Mouse (Mus musculus) adrenal gland, postnatal 4 days (tissue): ENCODE measurements around the gene Alcam. TPM values are rescaled to one million over a fixed set of nuclear protein-coding genes. Genes with fewer than 3 reads are reported as not detected.
A peak's percentile ranks its signal among the peaks of the same experiment; 100 is the strongest.

Experiments
- DNase-seq, 2 experiments: peaks; one replicate each; pipeline ENCODE4 v3.0.0; 2021 to 2022; ENCODE audit warnings: low spot score in 2 of 2, mixed read lengths in 2 of 2
- total RNA-seq, 2 experiments: library from RNA; stranded (reverse); gene quantifications; 2 replicates each; pipeline ENCODE4 v1.2.3; 2021

Gene Alcam
- total RNA-seq, 2 experiments from 2014 or later, result 103 to 129 TPM

GRCm38 (mm10) chr16:52378811-52379597 is 74.9 kb downstream of the Alcam start:
- no peak for DNase-seq

DNA sequence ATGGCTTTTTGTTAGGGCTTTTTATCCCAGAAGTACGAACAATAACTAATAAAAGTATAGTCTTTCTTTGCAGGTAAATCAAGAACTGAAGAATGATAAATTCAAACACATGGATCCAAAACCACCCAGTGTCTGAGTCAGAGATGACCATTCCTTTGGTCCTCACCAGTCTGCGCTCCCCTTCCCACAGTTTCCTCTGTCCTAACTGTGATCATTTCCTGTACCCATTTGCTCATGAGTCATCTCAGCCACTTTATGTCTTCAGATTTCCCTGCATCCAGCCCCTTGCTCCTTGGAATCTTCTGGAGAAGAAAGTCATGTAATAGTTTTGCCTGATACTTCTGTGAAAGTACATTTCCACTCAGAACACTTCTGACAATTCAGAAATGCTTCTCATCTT is 77.0 kb downstream of the Alcam start:
- DNase-seq, result no peak

DNA sequence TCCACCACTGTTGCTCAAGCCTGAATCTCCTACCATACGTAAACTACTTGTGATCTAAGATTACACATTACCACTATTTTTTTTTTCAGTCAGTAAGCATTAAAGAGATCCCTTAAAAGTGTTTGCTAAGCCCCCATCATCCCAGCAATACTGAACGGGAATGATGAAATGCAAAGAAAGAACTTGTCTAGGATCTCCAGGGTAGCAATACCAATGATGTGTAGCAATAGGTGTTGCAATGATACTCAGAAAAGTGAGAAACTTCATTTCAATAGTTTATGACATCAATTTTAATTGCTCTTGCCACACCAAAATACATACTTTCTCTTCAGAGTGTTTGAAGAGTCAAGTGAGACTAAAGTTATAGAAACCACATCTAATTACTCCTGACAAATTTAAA is 81.9 kb downstream of the Alcam start:
- DNase-seq, result no peak

DNA sequence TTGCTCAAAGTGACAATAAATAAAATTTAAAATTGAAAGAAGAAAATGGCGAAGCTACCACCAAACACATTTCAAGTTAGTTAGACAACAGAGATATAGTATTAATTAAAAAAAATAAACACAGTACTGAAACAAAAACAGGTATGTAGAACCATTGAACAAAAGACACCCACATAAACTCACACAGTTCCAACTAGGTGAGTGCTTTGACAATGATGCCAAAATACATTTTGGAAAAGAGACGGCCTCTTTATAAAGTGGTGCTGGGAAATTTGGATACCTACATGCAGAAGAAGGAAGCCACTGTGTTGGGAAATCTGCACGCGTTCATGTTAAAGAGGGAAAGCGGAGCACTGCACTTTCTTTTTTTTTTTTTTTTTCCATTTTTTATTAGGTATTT is 85.4 kb downstream of the Alcam start:
- no peak for DNase-seq

GRCm38 (mm10) chr16:52366915-52367314 is 87.0 kb downstream of the Alcam start:
- no peak for DNase-seq

DNA sequence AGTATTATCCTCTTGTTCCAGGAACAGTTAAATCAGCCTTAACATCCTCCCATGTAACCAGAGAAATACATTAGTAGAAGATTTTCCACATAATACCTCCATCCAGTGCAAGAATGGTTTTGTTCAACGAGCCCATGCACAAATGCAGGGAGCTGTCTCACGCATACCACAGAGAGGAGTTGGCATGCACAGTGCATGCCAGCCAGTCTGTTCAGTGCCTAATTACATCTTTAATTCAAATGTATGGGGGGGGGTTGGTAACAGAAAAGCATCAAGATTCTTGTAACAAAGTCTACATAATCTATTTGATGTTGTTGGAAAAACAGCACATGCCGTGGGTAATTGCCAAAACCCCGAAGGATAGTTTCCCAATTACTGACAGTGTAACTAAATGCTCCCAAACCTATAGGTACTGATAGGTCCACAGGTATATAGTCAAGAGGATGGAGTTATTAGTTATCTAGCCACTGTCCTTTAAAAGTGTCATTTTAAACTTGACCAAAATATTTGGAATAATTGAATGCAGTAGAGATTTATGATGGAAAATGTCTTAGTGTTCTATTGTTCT is 89.8 kb downstream of the Alcam start:
- no peak for DNase-seq

DNA sequence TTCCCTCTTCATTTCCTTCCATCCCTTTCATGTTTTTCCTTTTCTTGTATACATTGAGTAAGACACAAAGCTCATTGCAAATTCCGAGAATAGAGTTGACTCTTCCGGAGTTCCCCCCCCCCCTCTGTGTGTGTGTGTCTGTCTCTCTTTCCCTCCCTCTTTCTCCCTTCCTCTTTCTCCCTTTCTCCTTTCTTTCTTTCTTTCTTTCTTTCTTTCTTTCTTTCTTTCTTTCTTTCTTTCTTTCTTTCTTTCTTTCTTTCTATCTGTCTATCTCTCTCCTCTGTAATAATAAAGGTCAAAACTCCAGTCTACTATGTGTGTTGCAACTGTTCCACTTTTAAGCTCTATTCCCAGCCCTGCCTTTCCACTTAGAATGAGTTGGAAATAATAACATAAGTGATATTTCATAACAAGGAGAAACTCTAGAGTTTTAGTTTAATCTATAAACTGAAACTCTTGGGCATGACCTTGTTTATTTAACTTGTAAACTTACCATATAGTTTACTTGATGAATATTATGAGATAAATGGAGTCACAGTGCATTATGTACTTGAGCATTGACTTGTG is 110.3 kb downstream of the Alcam start:
- no peak for DNase-seq

DNA sequence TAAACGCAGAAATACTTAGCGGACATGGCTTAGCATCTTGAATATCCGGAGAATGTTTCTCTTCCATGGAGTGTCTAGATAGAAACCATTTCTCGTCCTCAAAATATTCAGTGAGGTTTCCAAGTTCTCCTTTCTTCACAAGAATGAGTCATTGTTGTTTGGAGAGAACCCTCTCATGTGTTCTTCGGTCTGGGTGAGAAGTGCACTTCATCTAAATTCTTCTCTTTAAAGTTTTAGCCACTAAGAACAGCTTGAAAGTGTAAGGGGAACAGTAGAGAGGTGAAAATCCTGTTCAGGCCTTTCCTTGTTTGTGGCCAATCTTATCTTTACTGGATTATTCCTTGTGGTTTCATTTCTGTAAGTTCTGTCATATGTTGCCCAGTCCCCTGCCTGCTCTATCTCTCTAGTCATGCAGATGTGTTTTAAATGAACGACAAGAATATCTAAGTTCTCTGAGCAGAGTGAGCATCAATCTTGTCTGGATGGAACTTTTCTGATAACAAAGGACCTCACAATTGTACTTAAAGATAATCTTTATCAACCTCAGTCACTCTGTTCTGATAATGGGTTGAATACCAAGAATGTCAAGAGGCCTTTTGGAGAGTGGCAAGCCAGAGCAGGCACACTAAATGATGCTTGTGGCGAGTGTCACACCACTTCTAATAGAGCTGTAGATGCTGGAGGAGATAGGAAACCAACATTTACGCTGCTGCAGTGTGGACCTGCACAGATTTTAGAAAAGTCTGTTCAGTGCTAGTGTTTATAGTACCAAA is 111.0 kb downstream of the Alcam start:
- DNase-seq, result no peak

GRCm38 (mm10) chr16:52334084-52334483 is 119.8 kb downstream of the Alcam start:
- DNase-seq, result no peak

GRCm38 (mm10) chr16:52333631-52334030 is 120.2 kb downstream of the Alcam start:
- DNase-seq, result no peak

- DNase-seq, result no peak
Measured at GRCm38 (mm10) chr16:52331341-52331830, 122.5 kb downstream of the Alcam start.

DNA sequence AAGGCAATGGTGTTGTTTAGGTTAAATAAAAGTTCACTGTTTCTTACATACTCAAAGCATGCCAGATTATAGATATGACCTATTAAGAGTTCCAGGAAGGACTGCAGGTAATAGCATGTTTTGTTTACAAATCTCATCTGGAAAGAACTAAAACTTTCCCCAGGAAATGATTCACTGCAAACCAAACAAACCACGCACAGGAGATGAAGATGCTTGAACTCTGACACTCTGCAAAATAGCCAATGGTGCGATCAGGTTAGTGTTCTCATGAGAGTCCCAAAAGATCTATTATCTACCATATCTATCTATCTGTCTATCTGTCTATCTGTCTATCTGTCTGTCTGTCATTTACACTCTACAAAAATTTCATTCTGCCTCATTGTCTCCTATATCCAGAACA is 124.5 kb downstream of the Alcam start:
- no peak for DNase-seq

- DNase-seq, result no peak
Measured at GRCm38 (mm10) chr16:52319229-52319628, 134.6 kb downstream of the Alcam start.

DNA sequence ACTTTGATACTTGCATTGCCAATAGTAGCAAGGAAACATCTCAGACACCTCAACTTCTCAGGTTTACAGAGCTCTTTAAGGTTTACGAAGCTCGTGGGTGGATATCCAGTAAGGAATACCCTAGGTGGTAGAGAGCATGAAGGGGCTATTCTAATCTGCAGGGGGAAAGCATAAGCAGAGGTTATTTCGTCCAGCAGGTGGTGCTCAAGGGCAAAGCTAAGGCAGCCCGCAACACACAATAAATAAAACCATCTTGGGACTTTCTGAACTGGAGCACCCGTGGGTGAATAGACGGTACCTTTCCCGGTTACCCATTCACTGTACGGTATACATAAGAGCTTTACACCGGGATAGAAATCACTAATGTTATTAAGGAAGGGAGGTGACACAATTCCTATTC is 142.8 kb downstream of the Alcam start:
- DNase-seq, result peak; percentile 11 to 20

GRCm38 (mm10) chr16:52307016-52307415 is 146.9 kb downstream of the Alcam start:
- no peak for DNase-seq

- DNase-seq, result no peak
Measured at GRCm38 (mm10) chr16:52303532-52303902, 150.4 kb downstream of the Alcam start.

DNA sequence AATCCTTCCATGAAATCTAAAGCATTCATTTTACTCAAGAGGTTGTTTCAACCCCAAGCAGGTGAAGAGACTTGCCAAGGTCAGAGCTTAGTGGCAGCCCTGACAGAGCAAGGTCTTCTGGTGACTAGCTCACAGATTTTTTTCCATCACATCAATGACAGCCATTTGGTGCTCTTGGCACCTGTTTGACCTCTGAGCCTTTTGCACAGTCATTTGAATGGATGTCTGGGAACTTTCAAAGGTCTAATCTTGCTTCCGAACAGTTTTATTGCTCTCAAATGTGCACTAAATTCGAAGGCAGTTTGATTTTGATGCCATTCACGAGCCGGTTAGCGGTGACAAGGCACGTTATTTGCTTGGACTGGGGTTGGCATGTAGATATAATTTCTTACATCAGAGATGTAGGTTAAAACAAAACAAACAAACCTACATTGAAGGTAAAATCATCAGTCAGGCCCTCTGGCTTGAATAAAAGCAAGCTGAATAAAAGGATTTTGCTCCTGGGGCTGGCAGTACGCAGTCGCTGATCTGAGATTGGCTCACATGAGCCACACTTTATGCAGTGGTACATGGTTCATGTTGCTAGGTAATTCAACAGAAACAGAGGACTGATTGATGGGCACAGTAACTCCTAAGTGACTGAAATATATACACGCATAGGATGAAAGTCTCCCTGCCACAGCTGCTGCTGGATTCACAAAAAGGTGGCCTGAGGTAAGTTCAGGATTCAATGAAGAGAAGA is 150.9 kb downstream of the Alcam start:
- no peak for DNase-seq

DNA sequence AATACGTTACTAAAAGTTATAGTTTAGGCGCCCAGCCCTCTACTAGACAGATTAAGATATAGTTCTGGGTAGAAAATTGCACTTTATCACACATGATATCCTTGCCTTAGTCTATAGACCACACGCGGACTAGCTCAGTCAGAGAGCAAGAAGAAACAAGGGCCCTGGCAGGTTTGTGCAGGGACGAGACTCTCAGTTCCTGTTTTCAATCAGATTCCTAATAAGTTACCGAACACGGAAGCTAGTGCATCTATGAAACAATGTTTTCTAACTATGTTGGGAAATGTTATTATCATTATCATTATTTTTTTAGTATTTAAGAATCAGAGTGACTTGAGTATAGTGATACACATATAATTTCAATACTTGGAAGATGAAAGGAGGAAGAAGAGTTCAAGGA is 152.1 kb downstream of the Alcam start:
- no peak for DNase-seq

DNA sequence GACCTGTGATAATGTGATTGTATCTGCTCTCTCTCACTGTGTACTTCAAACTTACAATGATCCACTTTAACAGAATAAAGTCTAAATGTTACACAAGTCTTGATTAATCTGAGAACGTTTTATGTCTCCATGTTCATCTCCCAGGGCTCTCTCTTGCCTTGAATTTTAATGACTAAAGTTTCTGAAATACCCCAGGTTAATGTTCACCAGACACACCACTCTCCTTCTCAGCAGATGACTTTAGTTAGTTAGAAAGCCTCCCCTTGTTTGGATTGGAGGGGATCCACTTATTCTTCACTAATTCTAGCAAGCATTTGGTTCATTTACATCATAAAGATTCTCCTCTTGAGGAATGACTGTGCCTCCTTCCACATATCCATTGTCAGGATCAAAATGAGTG is 157.5 kb downstream of the Alcam start:
- no peak for DNase-seq

DNA sequence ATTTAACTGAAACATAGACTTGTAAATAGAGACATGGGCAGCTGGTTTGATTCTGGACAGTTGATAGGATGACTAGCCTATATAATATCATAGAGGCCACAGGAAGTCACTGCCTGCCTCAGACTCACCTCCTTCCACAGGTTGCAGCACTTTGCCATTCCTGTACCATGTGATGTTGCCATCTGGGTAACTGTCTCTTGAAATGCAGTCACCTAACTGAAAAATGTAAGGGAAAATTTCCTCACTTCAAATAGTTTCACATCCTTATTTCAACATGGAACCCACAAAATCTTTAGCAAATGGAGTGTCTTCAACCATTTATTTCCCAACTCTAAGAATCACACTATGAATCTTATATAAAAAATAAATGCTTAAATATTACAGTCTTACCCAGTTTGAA is 158.3 kb downstream of the Alcam start:
- no peak for DNase-seq

DNA sequence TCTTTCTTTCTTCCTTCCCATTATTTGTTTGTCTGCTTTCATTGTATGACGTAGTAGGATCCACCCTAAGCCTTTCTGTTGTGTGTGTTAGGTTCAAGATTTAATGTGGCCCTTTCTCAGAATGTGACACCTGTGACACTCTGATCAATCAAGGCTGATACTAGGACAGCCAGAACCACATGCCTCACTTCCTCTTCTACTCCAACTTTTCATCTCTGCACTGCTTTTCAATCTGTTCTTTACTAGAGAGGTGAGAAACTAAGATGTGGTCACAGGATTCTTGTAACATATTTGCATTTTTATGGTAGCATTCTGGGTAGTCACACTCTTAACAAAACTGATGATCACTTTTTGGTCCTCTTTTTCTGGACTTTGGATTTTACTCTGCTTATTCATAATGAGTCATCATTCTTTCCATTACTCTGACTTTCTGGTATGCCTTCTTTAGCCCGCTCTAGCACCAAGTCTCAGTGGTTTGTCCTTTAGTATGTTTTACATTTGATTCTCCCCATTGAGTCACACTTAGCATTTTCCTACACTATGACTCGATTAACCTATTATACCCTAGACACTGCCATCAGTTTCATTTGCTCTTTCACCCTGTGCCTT is 161.3 kb downstream of the Alcam start:
- DNase-seq, result no peak
